Mouse (Mus musculus) layer of hippocampus, postnatal 36 days (tissue): ENCODE measurements around the gene Acvr1. TPM values are rescaled to one million over a fixed set of nuclear protein-coding genes. Genes with fewer than 3 reads are reported as not detected.

Experiments
- DNase-seq, 2 experiments: peaks; one replicate each; pipeline ENCODE4 v3.0.0; 2022
- total RNA-seq, 2 experiments: library from RNA; stranded (reverse); gene quantifications; 2 replicates each; pipeline ENCODE4 v1.2.3; 2021

Acvr1 gene
- total RNA-seq, 2 experiments from 2014 or later, result 46.4 to 50.5 TPM

DNA sequence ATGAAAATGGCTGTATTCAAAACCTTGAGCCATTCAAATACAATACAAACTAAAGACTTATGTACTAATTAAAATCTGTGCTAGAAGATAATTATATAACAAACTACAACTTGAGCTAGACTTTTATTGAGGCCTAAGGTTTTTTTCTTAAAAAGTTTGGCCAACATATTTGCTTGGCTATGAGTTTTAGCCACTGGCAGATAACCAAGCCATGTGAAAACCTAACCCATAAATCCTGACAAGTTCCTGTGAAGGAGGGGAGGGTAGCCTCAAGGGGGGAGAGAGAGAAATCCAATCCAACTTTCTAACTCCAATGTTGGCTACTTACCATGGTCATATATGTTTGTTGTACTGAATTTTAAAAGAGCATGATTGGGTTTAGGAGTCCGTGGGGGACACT, 48.4 kb downstream of the Acvr1 start:
- DNase-seq, result no peak

DNA sequence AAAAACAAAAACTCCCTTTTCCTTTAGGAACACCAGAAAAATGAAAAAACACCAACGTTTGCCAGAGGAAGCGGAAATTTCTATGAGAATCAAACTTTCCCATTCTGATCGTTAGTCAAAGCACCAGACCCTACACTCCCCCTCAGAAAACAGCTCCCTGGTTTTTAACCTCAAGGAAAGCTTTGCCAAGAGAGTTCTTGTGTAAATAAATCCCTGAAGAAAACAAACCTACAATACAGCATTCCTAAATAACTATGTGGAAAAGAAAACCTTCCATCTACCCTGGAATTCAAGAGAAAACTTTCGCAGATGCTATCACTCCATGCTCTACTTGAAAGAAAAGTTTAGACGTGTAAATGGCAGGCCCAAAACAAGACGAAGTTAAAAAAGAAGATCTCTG, 50.0 kb downstream of the Acvr1 start:
- DNase-seq, result no peak

DNA sequence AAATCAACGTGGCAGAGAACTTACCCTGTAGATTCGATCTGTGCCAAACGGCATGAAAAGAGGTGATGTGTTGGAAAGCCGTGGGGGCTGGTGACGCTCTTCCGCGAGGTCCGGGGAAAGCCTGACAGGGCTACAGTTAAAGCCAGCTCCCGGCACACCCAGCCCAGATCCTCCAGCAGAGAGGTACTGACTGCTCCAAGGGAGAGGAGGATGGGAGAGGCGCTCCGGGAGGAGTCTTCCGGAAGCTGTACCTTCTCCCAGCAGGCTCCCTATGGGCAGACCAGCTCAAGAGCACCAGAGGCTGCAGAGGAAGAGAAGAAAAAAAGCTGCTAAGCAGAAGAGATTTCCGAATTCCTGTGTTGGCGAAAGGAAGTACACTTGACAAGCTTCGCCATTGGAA, 51.0 kb downstream of the Acvr1 start:
- no peak for DNase-seq

DNA sequence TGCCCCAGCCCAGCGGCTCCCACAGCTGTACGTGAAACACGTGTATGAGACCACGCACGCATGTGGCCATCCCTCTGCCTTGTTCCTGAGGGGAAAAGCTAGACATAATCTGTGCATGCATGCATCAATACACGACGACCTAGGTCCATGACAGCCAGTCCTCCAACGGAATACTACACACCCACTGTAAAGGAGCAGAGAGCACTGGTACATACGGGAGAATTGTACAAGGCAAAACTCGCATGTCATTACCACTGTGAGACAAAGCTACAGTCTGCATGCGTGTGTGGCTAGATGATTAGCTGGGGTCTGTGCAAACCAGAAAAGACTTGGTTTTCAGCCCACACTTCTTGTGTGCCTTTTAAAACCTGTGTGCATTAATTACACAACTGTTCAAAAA, 52.5 kb downstream of the Acvr1 start:
- no peak for DNase-seq

DNA sequence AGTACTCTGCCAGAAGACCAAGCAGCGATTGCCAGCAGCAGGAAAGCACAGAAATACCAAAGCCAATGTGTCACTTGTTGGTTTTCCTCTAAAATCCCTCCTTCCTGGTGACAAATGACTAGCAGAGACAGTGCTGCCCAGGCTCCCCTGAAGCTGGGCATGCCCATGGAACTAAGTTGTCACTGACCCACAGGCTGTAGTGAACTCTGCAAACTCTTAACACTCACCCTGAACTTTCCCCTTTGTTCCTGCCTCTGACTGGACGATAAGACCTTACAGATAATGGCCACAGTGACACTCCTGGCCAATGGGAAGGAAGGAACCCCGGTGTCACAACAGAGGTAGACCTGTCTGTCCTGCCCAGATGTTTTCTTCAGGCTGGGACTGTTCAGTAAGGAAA, 53.7 kb downstream of the Acvr1 start:
- no peak for DNase-seq

DNA sequence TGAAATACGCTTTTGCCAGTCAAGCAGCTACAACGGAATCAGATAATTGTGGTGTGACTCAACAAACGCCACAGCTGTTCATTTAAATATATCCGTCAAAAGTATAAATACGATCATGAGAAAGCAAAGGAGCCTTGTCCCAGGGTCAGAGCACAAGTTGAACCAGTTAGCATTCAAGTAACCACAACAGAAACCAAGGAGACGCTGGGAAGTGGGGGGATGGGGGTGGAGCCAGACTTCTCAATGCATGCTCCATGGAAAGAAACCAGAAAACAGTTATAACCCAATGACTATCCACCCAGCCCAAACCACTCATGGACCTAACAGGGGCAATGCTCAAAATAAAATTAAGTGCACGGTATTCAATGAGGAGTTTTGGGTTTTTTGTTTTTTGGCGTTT, 56.8 kb downstream of the Acvr1 start:
- DNase-seq, result no peak

DNA sequence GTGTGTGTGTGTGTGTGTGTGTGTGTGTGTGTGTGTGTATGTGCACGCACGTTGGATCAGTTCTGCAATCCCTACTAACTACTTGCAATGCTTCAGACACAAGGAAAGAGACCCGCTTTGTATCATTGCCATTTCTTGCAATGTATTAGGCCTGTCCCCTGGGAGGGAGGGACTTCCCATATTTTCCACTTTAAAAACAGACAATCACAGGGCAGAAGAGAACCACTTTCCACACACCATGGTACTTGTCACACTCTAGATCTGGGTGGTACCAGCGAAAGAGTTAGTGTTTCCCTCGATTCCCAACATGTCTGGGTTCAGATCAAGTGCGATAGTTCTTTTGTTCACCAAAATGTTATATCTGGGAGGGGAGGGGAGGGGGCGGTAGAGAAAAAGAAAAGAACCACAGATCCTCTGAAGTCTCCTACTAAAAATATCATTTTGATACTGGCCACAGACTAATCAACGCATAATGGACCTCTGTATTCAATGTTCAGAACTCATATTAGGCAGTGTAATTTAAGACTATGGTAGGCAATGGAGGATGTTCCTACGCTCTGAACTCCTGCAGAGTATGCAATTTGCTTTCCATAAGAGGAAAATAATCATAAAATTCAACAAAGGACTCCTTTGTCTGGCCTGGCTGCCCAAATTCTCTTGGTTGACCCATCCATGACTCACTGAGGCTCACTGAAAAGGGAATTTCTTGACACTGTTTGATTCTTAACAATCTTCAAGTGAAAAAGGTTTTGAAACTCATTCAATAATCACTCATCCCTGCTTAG, 61.5 kb downstream of the Acvr1 start:
- DNase-seq, result no peak

DNA sequence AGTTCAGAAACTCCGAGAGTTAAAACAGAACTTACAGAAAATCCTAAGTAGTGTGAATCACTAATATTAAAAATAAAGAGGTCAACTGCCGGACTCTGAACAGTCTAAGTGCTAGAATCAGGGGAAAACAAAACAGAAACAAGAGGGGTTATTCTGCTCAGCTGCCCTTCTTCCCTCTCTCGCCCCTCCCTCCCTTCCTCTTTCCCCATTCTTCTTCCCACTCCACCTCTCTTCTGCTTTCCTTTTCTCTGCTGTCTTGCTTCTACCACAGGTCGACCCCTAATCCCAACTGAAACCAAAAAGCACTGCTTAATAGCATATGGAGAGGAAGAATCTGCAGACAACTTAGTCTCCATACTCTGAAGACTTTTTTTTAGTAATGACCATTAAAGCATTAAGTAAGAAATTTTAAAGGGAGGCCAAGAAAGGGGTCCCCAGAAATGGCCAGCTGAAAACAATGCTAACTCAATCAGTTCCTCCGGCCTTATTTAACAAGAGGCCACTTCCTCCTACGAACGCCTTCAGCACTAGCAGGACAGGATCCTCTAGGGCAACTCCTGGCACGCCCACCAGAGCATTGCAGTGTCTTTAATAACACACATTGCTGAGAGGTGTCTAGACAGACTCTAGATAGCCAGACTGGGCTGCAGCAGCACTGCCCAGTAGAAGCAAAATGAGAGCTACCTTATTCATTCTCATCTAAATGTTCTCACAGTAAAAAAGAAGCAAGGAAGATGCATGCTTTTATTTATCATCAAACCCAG, 70.1 kb downstream of the Acvr1 start:
- DNase-seq, result no peak

DNA sequence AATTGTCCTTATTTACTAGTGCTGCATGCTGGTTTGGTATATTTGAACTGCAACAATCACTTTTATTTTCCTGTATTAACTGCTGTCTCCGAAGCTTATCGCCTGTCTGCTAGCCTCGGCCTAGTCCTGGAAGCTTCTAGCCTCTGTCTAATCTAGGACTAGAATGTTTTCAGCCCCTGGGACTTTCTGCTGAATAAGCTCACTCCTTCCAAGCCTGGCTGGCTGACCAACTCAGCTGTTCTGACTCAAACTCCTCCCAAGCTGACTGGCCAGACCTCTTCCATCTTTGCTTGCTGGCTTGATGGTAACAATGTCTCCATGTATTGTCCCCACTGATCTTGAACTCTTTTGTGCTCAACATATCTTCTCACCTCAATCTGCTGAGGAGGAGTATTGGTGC, 71.7 kb downstream of the Acvr1 start:
- no peak for DNase-seq

DNA sequence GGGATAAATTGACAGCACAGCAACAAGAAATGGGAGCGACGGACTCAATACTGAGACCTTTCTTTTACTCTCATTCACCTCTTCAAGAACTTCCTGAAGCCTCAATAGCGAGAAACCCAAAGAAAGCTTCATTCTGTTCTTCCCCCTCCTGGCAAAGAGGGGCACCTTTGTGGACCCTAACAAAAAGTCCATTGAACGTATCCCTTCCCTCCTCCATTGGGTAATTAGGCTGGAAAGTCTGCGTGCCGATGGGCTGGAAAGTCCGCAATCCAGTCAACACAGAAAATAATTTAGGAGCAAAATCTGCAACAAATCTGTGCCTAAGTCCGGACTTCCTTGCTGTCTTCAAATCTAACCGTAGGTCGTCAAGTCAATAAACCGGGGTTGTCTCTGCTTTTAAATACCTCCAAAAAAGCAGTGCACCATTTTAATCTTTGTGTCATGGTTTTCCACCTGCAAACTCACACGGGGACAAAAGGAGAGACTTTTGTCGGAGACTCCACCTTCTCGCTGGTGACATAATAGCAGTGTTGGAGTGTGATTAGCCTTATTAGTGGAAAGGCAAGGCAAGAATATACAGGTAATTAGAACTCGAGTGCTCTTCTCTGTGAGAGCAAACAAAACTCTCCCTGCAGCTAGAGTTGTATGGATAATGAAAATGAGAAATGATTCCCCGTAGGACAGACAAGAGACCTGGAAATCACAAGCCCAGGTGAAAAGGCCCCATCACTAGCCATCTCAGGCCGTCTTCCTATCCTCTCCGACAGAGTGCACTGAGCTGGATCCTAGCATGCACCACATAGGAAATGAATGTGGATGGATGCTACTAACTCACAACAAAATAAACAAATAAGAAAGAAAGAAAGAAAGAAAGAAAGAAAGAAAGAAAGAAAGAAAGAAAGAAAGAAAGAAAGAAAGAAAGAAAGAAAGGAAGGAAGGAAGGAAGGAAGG, 73.0 kb downstream of the Acvr1 start:
- no peak for DNase-seq

DNA sequence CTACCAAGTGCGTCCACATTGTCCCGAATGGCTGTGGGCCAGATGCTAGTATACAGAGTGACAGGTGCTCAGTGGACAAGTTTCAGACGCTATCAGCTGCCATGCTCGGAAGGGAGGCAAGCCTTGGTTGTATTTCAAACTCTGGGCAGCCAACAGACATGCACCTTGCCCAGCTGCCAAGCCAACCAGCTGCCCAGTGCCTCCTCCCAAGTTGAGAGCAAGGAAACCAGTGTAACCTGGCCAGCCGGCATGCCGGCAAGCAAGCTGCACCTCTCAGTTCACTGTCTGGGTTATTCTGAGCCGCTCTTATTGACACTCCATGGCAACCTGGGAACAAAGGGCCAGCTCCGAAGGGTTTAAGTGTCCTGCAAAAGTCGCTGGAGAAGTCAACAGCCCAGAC, 77.7 kb downstream of the Acvr1 start:
- DNase-seq, result no peak

DNA sequence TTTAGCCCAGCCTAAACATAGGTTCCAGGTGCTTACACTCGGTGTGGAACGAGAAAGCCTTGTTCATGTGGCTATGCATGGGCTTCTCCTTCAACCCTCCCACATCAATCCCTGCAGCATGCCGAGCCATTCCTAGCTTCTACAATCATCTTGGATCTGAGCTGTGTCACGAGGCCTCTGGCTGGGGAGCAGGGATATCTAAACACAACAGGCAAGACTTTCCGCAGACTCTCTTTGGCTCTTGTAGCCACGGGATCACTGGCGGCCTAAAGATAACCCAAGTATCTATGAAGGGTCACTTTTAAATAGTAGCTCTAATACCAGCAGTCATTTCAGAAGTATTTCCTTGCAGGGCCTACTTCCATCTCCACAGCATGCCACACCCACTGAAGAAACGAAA, 78.6 kb downstream of the Acvr1 start:
- DNase-seq, result no peak

DNA sequence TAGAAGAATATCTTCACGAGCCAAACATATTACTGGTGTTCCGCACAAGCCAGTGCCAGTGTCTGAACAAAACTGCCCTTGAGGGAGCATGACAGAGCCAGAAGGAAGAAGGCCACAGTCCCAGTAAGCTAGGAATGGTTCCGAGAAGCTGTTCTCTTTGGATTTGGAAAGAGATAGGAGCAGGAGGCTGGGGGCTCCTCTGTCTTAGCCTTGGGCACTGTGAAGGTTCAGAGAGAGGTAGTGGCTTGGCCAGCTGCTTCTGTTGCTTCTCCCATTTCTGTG, 79.7 kb downstream of the Acvr1 start:
- no peak for DNase-seq

DNA sequence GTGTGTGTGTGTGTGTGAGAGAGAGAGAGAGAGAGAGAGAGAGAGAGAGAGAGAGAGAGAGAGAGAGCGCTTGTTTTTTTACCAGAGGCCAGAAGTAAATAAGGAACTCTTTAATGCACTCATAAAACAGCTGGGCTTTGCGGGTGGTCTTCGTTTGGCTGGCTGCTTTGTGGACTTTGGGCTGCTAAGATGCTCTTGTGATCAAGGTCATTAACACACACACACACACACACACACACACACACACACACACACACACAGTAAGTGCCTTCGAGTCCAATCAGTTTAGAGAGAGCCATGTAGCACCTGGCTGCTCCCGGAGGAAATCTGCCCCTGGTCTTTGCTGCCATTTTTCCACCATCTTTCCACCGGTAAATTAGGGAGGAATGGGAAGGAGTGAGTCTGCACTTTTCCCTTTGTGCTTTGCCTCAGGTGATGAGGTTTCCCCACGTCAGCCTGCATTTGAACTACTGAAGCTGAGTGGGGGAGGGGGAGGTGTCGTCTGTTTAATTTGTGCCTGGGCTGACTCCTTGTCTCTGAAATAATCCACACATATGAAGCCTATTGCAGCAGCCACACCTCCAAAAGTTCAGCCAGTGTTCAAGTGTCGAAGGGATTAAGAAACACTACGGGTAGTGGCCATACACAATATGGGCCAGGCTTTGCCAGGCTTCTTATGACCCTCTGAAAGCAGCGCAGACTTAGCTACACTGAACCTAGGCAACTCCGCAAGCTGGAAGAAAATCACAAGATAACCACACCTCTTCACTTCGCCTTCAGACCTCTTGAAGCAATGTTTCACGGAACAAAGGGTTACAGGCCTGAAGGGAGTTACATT, 80.3 kb downstream of the Acvr1 start:
- DNase-seq, result no peak

DNA sequence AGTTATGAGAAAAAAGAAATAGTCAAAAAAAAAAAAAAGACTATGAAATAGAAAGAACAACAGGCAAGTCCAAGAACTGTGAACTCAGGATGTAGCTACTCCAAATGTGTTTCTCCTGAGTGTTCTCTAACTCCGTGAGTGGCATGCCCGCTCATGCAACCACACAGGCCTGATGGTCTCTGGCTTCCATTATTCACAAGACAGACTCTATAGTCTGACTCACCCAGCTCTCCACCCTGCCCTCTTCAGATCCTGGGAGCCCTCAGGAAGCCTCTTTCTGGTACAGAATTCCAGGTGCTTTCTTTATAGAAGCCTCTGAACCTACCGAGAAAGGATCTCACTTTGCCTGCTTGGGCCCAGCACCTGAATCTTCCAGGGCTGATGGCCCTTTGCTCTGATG, 81.3 kb downstream of the Acvr1 start:
- DNase-seq, result no peak

DNA sequence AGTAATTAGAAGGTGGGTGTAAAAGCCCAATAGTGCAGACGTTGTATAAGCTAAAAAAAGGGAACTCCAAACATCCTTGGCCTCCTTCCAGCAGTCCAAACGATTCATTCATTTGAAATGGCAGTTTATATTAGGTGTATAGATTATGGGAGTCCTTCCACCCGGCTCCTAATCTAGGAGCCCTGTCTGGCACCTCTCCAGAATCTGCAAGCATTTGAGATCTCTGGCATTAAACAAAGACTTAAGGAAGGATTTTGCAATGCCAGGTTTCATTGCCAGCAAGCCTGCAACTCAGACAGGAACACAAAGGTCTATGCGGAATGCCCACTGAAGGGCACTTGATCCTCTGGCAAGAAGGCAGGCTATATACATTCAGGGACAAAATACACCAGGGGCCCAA, 81.8 kb downstream of the Acvr1 start:
- DNase-seq, result no peak

DNA sequence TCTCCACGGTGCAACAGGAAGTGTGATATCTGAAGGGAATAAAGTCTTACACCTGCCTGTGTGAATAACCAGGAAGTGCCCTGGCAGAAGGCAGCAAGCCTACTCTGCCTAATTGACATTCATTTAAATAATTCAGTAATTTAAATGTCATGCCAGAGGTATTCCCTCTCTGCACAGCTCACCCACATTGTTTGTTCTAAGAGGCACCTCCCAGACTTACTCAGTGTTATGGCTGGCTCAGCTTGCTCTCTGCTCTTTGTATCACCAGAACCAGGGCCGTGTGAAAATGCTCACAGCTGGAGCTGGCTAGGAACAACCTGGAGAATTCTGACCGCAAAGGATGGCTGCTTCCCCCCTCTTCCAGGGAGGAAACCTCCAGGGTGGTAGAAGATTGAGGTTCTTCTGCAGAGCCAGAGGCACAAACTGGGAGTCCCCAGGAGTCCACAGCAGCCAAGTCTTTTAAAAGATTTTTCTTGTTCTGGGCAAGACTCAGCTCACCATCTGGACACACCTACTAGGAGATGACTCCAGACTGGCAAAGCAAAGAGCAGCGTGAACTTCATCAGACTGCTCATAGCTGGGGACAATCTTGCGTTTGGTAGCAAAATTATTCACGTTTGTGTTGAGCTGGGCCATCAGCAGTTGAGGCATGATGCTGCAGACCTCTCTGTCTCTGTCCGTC, 82.5 kb downstream of the Acvr1 start:
- DNase-seq, result no peak

DNA sequence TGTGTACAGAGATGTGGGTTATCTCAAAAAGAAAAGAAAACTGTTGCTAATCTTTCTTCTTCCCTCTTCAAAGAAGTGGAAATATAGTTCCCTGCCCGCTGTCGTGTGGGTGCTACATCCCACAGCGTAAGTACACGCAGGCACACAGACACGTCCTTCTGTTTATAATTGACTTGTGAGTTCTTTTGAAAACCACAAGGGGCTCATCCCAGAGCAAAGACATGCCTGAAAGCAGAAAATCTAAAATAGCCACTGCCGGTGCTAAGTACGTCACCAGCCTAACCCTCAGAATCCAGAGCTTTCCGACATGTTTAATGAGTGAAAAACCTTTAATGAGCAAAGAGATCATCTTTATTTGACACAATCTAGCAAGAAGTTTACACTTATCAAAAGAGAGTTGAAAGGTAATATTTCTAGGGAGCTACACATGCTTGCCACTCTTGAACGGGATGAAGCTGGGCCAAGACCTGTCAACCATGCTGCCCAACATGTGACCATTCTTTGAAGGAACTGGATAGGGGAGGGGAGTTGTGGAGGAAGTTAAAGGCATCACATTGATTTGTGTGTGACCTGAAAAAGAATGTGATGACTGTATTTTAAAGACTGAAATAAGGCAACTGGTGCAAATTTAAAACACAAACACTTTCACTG, 85.4 kb downstream of the Acvr1 start:
- DNase-seq, result no peak

DNA sequence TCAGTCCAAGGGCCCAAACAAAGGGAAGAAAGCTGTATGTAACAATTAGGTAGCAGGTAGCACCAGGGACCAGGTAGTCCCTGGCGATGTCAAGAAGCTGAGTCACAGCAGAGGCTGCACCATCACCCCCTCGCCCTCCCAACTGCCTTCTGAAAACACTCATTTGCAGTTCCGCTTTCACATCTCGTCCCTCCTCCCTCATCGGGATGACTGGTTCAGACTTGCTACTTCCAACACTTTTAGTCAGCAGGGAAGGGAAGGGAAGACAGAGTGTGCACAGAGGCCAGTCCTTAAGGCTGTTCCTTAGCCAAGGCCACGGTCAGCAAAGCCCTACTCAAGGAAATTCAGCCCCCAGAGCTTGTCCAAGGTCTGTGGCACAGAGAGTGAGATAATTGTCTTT, 86.2 kb downstream of the Acvr1 start:
- DNase-seq, result no peak

DNA sequence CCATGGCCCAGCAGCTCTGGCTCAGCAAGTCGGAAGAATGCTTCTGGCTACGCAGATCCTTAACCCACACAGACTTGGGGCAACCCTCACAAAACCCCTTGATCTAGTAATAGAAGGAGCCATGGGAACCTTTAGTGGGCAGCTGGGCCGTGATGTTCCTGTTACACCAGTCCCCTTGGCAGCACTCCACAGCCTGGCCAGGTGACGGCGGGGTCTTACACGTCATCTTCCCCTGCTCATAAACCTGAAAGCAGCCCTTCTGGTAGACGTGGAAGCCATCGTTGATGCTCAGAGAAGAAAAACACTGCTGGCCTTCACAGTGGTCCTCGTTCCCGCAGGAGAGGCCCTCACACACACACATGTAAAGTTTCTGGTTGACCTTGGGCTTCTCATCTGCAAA, 87.4 kb downstream of the Acvr1 start:
- no peak for DNase-seq

DNA sequence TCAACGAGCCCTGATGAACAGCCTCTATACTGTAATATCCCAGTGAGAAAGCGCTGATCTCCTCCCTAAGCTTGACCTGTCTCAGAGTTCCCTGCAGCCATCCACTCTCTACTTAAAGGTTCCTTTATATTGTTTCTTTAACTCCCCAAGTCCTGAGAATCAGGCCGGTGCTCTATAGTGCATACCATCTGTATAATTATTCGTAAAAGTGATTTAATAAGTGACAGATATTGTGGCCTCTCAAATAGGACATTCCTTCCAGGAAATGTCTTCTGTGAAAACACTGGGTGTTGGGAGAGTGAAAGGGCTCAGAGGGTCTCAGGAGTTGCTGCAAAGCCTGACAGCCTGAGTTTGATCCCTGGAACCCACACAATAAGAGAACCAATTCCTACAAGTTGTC, 88.8 kb downstream of the Acvr1 start:
- DNase-seq, result no peak
